Mouse (Mus musculus) liver, postnatal 0 days (tissue): ENCODE measurements around the gene Car2.

Experiments used
- CTCF ChIP-seq: sonication (generic); IDR thresholded peaks from 2 replicates; pipeline ENCODE4 v1.5.1; 2016; ENCODE audit warnings: antibody characterized with exemption, low read depth
- EP300 ChIP-seq: IDR thresholded peaks from 2 replicates; pipeline ENCODE4 v1.6.1; 2016; ENCODE audit warnings: antibody characterized with exemption, low read depth, mild to moderate bottlenecking

- TF ChIP-seq CTCF (no peak), EP300 (no peak)
These were observed 31.6 kb upstream of the Car2 start for GRCm38 (mm10) chr3:14854446-14854845.
